ENCODE assay signal across 15 mouse cellular contexts in genomic region chr11:70657991-70658390, GRCm38 (mm10). TPM values are rescaled to one million over a fixed set of nuclear protein-coding genes. Genes with fewer than 3 reads are reported as not detected.
DNase-seq lines count a peak whose midpoint lies in the region; ATAC-seq lines count a peak whose summit lies in the region.
"Had no signal": no experiment of that assay in that cellular context is flagged by ENCODE, and none has a peak within 500 bp of the region (broad histone marks: within the 10 kb centered on the region; RNA-seq: fewer than 3 reads in every experiment).

No protein-coding gene starts in this region.

- H3K4me1 ChIP-seq in heart, embryonic 14.5 days (ENCODE audit: control insufficient read depth in 2 of 2, insufficient read depth in 2 of 2, low read length in 2 of 2), result peaks cover 29 to 37% of the 10 kb centered on the region in 2 experiments
- peaks cover 67% of the 10 kb centered on the region for H3K4me1 ChIP-seq in megakaryocyte, embryonic 14.5 days
- H3K4me1 ChIP-seq in embryonic facial prominence, embryonic 14.5 days (ENCODE audit: control insufficient read depth, insufficient read depth, low read length), result peaks cover 29% of the 10 kb centered on the region
- peaks cover 35% of the 10 kb centered on the region for H3K4me1 ChIP-seq in limb, embryonic 13.5 days
- peaks cover 27% of the 10 kb centered on the region for H3K4me1 ChIP-seq in forebrain, embryonic 13.5 days

- no peak for DNase-seq in heart, adult 8-10 months (ENCODE audit: low spot score)
- no peak for DNase-seq in embryonic facial prominence, embryonic 14.5 days (ENCODE audit: low spot score)
- DNase-seq: adrenal gland, adult 8-10 months; cerebellum, postnatal 25 days; kidney, adult 18-20 months had no signal

- H3K27me3 ChIP-seq in heart, embryonic 14.5 days (ENCODE audit: control insufficient read depth, insufficient read depth, low read length), result no peaks in the 10 kb centered on the region
- no peaks in the 10 kb centered on the region for H3K27me3 ChIP-seq in megakaryocyte, embryonic 14.5 days (replicated peaks)
- no peaks in the 10 kb centered on the region for H3K27me3 ChIP-seq in embryonic facial prominence, embryonic 14.5 days (replicated peaks; ENCODE audit: control insufficient read depth, insufficient read depth, low read length)
- H3K27me3 ChIP-seq in limb, embryonic 13.5 days, result no peaks in the 10 kb centered on the region
- no peaks in the 10 kb centered on the region for H3K27me3 ChIP-seq in forebrain, embryonic 13.5 days
- H3K27me3 ChIP-seq: neural tube, embryonic 15.5 days had no signal

- H3K36me3 ChIP-seq in heart, embryonic 14.5 days (ENCODE audit: control insufficient read depth, insufficient read depth, low read length), result peaks cover 49% of the 10 kb centered on the region
- peaks cover 46% of the 10 kb centered on the region for H3K36me3 ChIP-seq in megakaryocyte, embryonic 14.5 days (replicated peaks; ENCODE audit: low read length)
- peaks cover 28% of the 10 kb centered on the region for H3K36me3 ChIP-seq in embryonic facial prominence, embryonic 14.5 days (ENCODE audit: control insufficient read depth, insufficient read depth, low read length)
- peaks cover 28% of the 10 kb centered on the region for H3K36me3 ChIP-seq in limb, embryonic 13.5 days
- H3K36me3 ChIP-seq in forebrain, embryonic 13.5 days (ENCODE audit: poor library complexity, severe bottlenecking), result peaks cover 30% of the 10 kb centered on the region

- peak overlapping the region; percentile 79 to 97 for H3K4me3 ChIP-seq in heart, embryonic 14.5 days (ENCODE audit: control insufficient read depth in 1 of 2, insufficient read depth in 1 of 2, low read depth in 1 of 2, low read length in 2 of 2)
- H3K4me3 ChIP-seq in megakaryocyte, embryonic 14.5 days (replicated peaks), result peak overlapping the region; percentile 14
- H3K4me3 ChIP-seq in embryonic facial prominence, embryonic 14.5 days (ENCODE audit: low read depth, low read length), result 0 out of 2 replicates have a peak overlapping the region, but pooled peaks have one; percentile 6
- H3K4me3 ChIP-seq in limb, embryonic 13.5 days, result 0 out of 2 replicates have a peak overlapping the region, but pooled peaks have one; percentile 2
- no peak overlapping the region for H3K4me3 ChIP-seq in forebrain, embryonic 13.5 days
- H3K4me3 ChIP-seq: erythroblast, embryonic 14.5 days; midbrain, embryonic 15.5 days; neural tube, embryonic 15.5 days had no signal

- H3K9me3 ChIP-seq in heart, embryonic 14.5 days (ENCODE audit: control insufficient read depth, low read length), result no peaks in the 10 kb centered on the region
- no peaks in the 10 kb centered on the region for H3K9me3 ChIP-seq in megakaryocyte, embryonic 14.5 days
- no peaks in the 10 kb centered on the region for H3K9me3 ChIP-seq in embryonic facial prominence, embryonic 14.5 days (ENCODE audit: control insufficient read depth, low read length)
- H3K9me3 ChIP-seq in limb, embryonic 13.5 days, result no peaks in the 10 kb centered on the region
- no peaks in the 10 kb centered on the region for H3K9me3 ChIP-seq in forebrain, embryonic 13.5 days (replicated peaks)
- H3K9me3 ChIP-seq: midbrain, embryonic 15.5 days; neural tube, embryonic 15.5 days had no signal

- 47% methylated on average over 9 of the region's 9 CpGs for WGBS in heart, embryonic 14.5 days
- WGBS in embryonic facial prominence, embryonic 14.5 days, result 47% methylated on average over 9 of the region's 9 CpGs
- 61% methylated on average over 9 of the region's 9 CpGs for WGBS in limb, embryonic 13.5 days
- 60% methylated on average over 9 of the region's 9 CpGs for WGBS in forebrain, embryonic 13.5 days

- ATAC-seq in heart, embryonic 14.5 days (ENCODE audit: insufficient number of reproducible peaks, insufficient read depth, low FRiP score, low read depth), result no peak
- ATAC-seq in megakaryocyte, adult 5-6 weeks (ENCODE audit: poor library complexity, severe bottlenecking), result no peak
- ATAC-seq in embryonic facial prominence, embryonic 14.5 days (ENCODE audit: low read depth), result no peak
- ATAC-seq in limb, embryonic 13.5 days (ENCODE audit: low FRiP score, low read depth), result no peak
- ATAC-seq in activated CD4-positive, CD25-positive, alpha-beta regulatory T cell, adult 4 months, result no peak
- ATAC-seq in forebrain, embryonic 13.5 days, result no peak
- ATAC-seq: lung, postnatal 0 days; midbrain, embryonic 15.5 days had no signal

- peak overlapping the region; percentile 99 for H3K9ac ChIP-seq in heart, embryonic 14.5 days (ENCODE audit: low read length)
- no peak overlapping the region for H3K9ac ChIP-seq in embryonic facial prominence, embryonic 14.5 days (ENCODE audit: low read depth, low read length)
- peak overlapping the region; percentile 53 for H3K9ac ChIP-seq in limb, embryonic 13.5 days
- no peak overlapping the region for H3K9ac ChIP-seq in forebrain, embryonic 13.5 days
- H3K9ac ChIP-seq: midbrain, embryonic 15.5 days; neural tube, embryonic 15.5 days had no signal

- peak overlapping the region; percentile 90 for H3K4me2 ChIP-seq in heart, embryonic 14.5 days (ENCODE audit: low read length)
- H3K4me2 ChIP-seq in embryonic facial prominence, embryonic 14.5 days (ENCODE audit: low read depth, low read length), result peak overlapping the region; percentile 98; the same call in 1 of the 2 replicates
- H3K4me2 ChIP-seq in limb, embryonic 13.5 days (replicated peaks), result peak overlapping the region; percentile 97
- no peak overlapping the region for H3K4me2 ChIP-seq in forebrain, embryonic 13.5 days
- H3K4me2 ChIP-seq: midbrain, embryonic 15.5 days; neural tube, embryonic 15.5 days had no signal

- H3K27ac ChIP-seq in heart, embryonic 14.5 days (replicated peaks in 1 of 2; ENCODE audit: control insufficient read depth in 1 of 2, insufficient read depth in 1 of 2, low read depth in 2 of 2, low read length in 2 of 2), result peak overlapping the region; percentile 85 to 98; a peak in 3 of 4 replicates
- H3K27ac ChIP-seq in embryonic facial prominence, embryonic 14.5 days (replicated peaks; ENCODE audit: low read depth, low read length), result peak overlapping the region; percentile 15; the same call in 1 of the 2 replicates
- H3K27ac ChIP-seq in limb, embryonic 13.5 days, result peak overlapping the region; percentile 98; the same call in 1 of the 2 replicates
- H3K27ac ChIP-seq in forebrain, embryonic 13.5 days, result no peak overlapping the region
- H3K27ac ChIP-seq: midbrain, embryonic 15.5 days had no signal

RNA-seq across cellular contexts. Expression of gene Eno3, which starts 1.0 kb away (rescaled TPM):
- 468 and 495 TPM in 2 replicates for polyA plus RNA-seq in heart, embryonic 14.5 days (2014; fragmentation: Nextera tagmentation; extraction: Ambion mirVana)
- 1,000 to 10,000 TPM; 1,693 to 1,917 (median 1,770) TPM for total RNA-seq in heart, adult 8-10 months (2022)
- 4.2 and 8.4 TPM in 2 replicates for polyA plus RNA-seq in megakaryocyte, embryonic 14.5 days (2012; ENCODE audit: insufficient read depth, low replicate concordance)
- 6.3 and 7.8 TPM in 2 replicates for total RNA-seq in megakaryocyte, adult 5-6 weeks (2015)
- 5.9 and 8.2 TPM in 2 replicates for total RNA-seq in megakaryocyte, adult 5-6 weeks (2017)
- 165 and 289 TPM in 2 replicates for polyA plus RNA-seq in embryonic facial prominence, embryonic 14.5 days (2014; fragmentation: Nextera tagmentation; extraction: Ambion mirVana)
- 52.3 and 57.1 TPM in 2 replicates for polyA plus RNA-seq in limb, embryonic 13.5 days (2015; fragmentation: Nextera tagmentation; extraction: Ambion mirVana)
- polyA plus RNA-seq in activated CD4-positive, CD25-positive, alpha-beta regulatory T cell, adult 4 months (2017; shearing (Covaris generic)), result 10 to 100 TPM; 20.9 to 21.4 TPM
- 7.1 and 7.4 TPM in 2 replicates for polyA plus RNA-seq in forebrain, embryonic 13.5 days (2015; fragmentation: Nextera tagmentation; extraction: Ambion mirVana)

RNA-seq across cellular contexts. Expression of gene Pfn1, which starts 3.5 kb away (rescaled TPM):
- polyA plus RNA-seq in heart, embryonic 14.5 days (2014; fragmentation: Nextera tagmentation; extraction: Ambion mirVana), result 1,353 and 1,384 TPM in 2 replicates
- total RNA-seq in heart, adult 8-10 months (2022), result 100 to 1,000 TPM; 243 to 295 (median 274) TPM
- 9,580 and 14,702 TPM in 2 replicates for polyA plus RNA-seq in megakaryocyte, embryonic 14.5 days (2012; ENCODE audit: insufficient read depth, low replicate concordance)
- total RNA-seq in megakaryocyte, adult 5-6 weeks (2015), result 1,800 and 1,907 TPM in 2 replicates
- total RNA-seq in megakaryocyte, adult 5-6 weeks (2017), result 869 and 896 TPM in 2 replicates
- polyA plus RNA-seq in embryonic facial prominence, embryonic 14.5 days (2014; fragmentation: Nextera tagmentation; extraction: Ambion mirVana), result 1,605 and 1,712 TPM in 2 replicates
- 1,638 and 1,674 TPM in 2 replicates for polyA plus RNA-seq in limb, embryonic 13.5 days (2015; fragmentation: Nextera tagmentation; extraction: Ambion mirVana)
- polyA plus RNA-seq in activated CD4-positive, CD25-positive, alpha-beta regulatory T cell, adult 4 months (2017; shearing (Covaris generic)), result 1,000 to 10,000 TPM; 3,856 to 4,120 TPM
- polyA plus RNA-seq in forebrain, embryonic 13.5 days (2015; fragmentation: Nextera tagmentation; extraction: Ambion mirVana), result 919 and 977 TPM in 2 replicates

RNA-seq across cellular contexts. Expression of gene Slc25a11, which starts 10.7 kb away (rescaled TPM):
- polyA plus RNA-seq in heart, embryonic 14.5 days (2014; fragmentation: Nextera tagmentation; extraction: Ambion mirVana), result 290 and 303 TPM in 2 replicates
- total RNA-seq in heart, adult 8-10 months (2022), result 100 to 1,000 TPM; 640 to 724 (median 656) TPM
- polyA plus RNA-seq in megakaryocyte, embryonic 14.5 days (2012; ENCODE audit: insufficient read depth, low replicate concordance), result 15.7 and 78.7 TPM in 2 replicates
- 78.9 and 93.0 TPM in 2 replicates for total RNA-seq in megakaryocyte, adult 5-6 weeks (2015)
- 63.4 and 66.1 TPM in 2 replicates for total RNA-seq in megakaryocyte, adult 5-6 weeks (2017)
- polyA plus RNA-seq in embryonic facial prominence, embryonic 14.5 days (2014; fragmentation: Nextera tagmentation; extraction: Ambion mirVana), result 147 and 165 TPM in 2 replicates
- 165 and 173 TPM in 2 replicates for polyA plus RNA-seq in limb, embryonic 13.5 days (2015; fragmentation: Nextera tagmentation; extraction: Ambion mirVana)
- polyA plus RNA-seq in activated CD4-positive, CD25-positive, alpha-beta regulatory T cell, adult 4 months (2017; shearing (Covaris generic)), result 100 to 1,000 TPM in 1 of 2 experiments, 10 to 100 TPM in 1; 80.4 to 124 TPM
- polyA plus RNA-seq in forebrain, embryonic 13.5 days (2015; fragmentation: Nextera tagmentation; extraction: Ambion mirVana), result 156 and 165 TPM in 2 replicates

RNA-seq across cellular contexts. Expression of gene Rnf167, which starts 11.0 kb away (rescaled TPM):
- 73.2 and 75.9 TPM in 2 replicates for polyA plus RNA-seq in heart, embryonic 14.5 days (2014; fragmentation: Nextera tagmentation; extraction: Ambion mirVana)
- total RNA-seq in heart, adult 8-10 months (2022), result 10 to 100 TPM; 53.0 to 67.3 (median 58.7) TPM
- polyA plus RNA-seq in megakaryocyte, embryonic 14.5 days (2012; ENCODE audit: insufficient read depth, low replicate concordance), result 102 and 125 TPM in 2 replicates
- total RNA-seq in megakaryocyte, adult 5-6 weeks (2015), result 75.6 and 82.1 TPM in 2 replicates
- 57.4 and 60.0 TPM in 2 replicates for total RNA-seq in megakaryocyte, adult 5-6 weeks (2017)
- polyA plus RNA-seq in embryonic facial prominence, embryonic 14.5 days (2014; fragmentation: Nextera tagmentation; extraction: Ambion mirVana), result 100 and 105 TPM in 2 replicates
- polyA plus RNA-seq in limb, embryonic 13.5 days (2015; fragmentation: Nextera tagmentation; extraction: Ambion mirVana), result 120 and 129 TPM in 2 replicates
- 100 to 1,000 TPM; 281 to 288 TPM for polyA plus RNA-seq in activated CD4-positive, CD25-positive, alpha-beta regulatory T cell, adult 4 months (2017; shearing (Covaris generic))
- polyA plus RNA-seq in forebrain, embryonic 13.5 days (2015; fragmentation: Nextera tagmentation; extraction: Ambion mirVana), result 108 and 119 TPM in 2 replicates

RNA-seq across cellular contexts. Expression of gene Spag7, which starts 11.2 kb away (rescaled TPM):
- polyA plus RNA-seq in heart, embryonic 14.5 days (2014; fragmentation: Nextera tagmentation; extraction: Ambion mirVana), result 177 TPM in 2 replicates
- 100 to 1,000 TPM in 1 of 4 experiments, 10 to 100 TPM in 3; 89.6 to 119 (median 95.7) TPM for total RNA-seq in heart, adult 8-10 months (2022)
- 40.5 and 288 TPM in 2 replicates for polyA plus RNA-seq in megakaryocyte, embryonic 14.5 days (2012; ENCODE audit: insufficient read depth, low replicate concordance)
- 78.5 and 83.3 TPM in 2 replicates for total RNA-seq in megakaryocyte, adult 5-6 weeks (2015)
- total RNA-seq in megakaryocyte, adult 5-6 weeks (2017), result 67.0 and 83.5 TPM in 2 replicates
- 88.9 and 97.1 TPM in 2 replicates for polyA plus RNA-seq in embryonic facial prominence, embryonic 14.5 days (2014; fragmentation: Nextera tagmentation; extraction: Ambion mirVana)
- polyA plus RNA-seq in limb, embryonic 13.5 days (2015; fragmentation: Nextera tagmentation; extraction: Ambion mirVana), result 159 and 165 TPM in 2 replicates
- 100 to 1,000 TPM; 126 to 150 TPM for polyA plus RNA-seq in activated CD4-positive, CD25-positive, alpha-beta regulatory T cell, adult 4 months (2017; shearing (Covaris generic))
- 173 and 177 TPM in 2 replicates for polyA plus RNA-seq in forebrain, embryonic 13.5 days (2015; fragmentation: Nextera tagmentation; extraction: Ambion mirVana)

Comparison
In these comparisons a context has a peak if more than half of its experiments do, and no peak if none do; other contexts are left out.
1. H3K9ac ChIP-seq: peak in heart, embryonic 14.5 days (single experiment) and limb, embryonic 13.5 days (single experiment); none in embryonic facial prominence, embryonic 14.5 days (single experiment) and forebrain, embryonic 13.5 days (single experiment).